Mouse (Mus musculus): ENCODE data around the gene Blvra.
A peak's percentile ranks its signal among the peaks of the same experiment; 100 is the strongest.
"Not testable (repeated sequence)": the region's sequence is repeated elsewhere in the genome, so short reads cannot be mapped to it uniquely, and the experiment has no call there.

The Blvra gene

GRCm38 (mm10) chr2:127070435-127070841 lies at the start of gene Blvra:
Gene Blvra (plus strand): TSS chr2:127070665.
- peak; percentile 85 for DNase-seq (ENCODE audit: extremely low spot score, low read depth, low spot score)

- DNase-seq (ENCODE audit: extremely low spot score, low read depth, low spot score) = no peak
Observed at GRCm38 (mm10) chr2:127035006-127035605, 35.4 kb upstream of the Blvra start.

- no peak for DNase-seq (ENCODE audit: extremely low spot score, low read depth, low spot score)
Observed at GRCm38 (mm10) chr2:127037299-127037698, 33.2 kb upstream of the Blvra start.

DNA sequence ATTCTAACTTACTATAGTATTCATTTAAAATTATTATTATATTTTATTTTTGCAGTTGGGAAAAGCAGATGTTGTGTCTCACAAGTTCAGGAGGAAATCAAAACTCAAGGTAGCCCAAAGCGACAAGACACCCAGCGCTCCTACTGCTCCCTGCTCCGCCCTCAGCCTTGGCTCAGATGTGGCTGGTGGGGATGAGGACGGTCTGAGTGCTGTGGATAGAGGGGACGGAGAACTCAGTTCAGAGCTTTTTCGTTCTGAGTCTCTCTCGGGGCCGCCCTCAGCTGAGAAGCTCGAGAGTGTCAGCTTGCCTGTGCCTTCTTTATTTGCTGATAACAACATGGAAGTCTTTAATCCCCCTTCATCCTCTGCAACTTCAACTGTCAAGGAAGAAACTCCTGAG lies 9.0 kb upstream of the Blvra start:
- no peak for DNase-seq (ENCODE audit: extremely low spot score, low read depth, low spot score)

- no peak for DNase-seq (ENCODE audit: extremely low spot score, low read depth, low spot score)
Observed at GRCm38 (mm10) chr2:127068806-127069205, 1.7 kb upstream of the Blvra start.

DNA sequence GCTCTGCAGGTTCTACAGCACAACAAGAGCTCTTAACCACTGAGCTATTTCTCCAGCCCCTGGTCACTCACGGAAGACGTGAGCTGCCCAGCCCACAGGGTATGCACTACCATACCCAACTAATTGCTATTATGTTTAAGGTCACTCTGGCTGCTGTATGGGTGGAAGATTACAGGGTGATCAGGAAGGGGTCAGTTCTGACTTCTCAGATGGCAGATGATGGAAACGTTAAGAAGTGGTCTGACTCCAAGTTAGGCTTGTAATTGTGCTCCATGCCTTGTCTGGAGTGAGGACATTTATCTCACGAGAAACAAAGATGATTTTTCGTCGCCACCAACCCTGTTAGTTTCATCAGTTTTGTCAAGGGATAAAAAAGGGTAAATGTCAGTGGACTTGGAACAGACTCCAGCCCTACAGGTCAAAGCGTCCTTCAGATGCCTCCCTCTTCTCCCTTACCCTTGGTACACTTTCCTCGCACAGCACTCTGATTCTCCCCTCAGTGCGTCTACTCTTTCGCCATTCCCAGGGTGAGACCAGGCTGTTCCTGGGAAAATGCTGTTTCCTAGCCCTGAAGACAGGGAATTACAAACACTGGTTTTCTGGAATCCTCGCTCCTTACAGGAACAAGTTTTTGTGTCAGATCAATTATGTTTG lies 557 bp upstream of the Blvra start:
- peak; percentile 22 for DNase-seq (ENCODE audit: extremely low spot score, low read depth, low spot score)

DNA sequence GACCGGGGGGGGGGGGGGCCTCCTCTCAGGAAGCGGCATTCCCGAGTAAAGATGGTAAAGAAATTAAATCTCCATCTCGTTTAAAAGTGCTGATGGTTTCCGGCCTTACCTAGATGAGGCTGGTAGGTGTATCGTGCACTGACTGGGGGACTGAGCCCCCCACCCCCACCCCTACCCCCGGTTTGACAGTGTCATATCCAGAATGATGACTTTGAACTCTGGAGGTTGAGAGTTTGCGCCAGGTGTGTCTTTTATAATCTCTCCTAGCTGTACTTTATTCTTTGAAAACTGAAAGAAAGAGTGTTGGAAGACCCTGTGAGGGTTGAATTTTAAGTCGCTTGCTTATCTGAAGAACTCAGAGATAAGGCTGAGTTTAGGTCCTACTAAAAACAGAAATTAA lies 414 bp downstream of the Blvra start:
- no peak for DNase-seq (ENCODE audit: extremely low spot score, low read depth, low spot score)

DNA sequence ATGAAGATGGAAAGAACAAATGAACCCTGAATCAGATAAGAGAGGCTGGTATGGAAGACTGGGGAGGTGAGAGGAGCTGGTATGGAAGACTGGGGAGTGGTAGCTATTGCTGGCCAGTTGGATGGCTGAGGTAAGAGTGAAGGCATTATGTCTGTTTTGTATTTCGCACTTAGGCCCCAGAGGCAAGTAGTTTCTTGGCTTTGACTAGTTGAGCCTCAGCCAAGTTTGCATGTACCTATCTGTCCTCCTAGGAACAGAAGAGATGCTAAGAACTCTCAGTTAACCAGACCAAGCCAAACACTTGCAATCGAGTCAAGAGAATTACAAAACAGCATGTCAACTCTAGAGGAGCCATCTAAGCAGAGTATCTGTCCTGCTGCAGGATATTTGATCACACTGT lies 3.7 kb downstream of the Blvra start:
- no peak for DNase-seq (ENCODE audit: extremely low spot score, low read depth, low spot score)

DNA sequence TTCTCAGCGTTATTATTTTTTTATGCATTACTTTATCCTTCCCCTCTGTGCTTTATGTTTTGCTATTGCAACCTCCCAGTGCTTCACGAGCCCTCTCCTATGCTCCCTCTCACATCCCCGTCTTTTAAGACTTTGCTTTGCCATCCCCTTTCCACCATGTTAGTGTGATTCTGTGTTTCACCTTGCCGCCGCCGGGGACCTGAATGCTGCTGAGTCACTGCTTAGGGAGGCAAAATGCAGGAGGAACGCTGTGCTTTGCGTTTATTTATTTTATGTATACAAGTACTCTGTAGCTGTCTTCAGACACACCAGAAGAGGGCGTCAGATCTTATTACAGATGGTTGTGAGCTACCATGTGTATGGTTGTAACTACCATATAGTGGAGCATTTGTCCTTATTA lies 7.1 kb downstream of the Blvra start:
- DNase-seq (ENCODE audit: extremely low spot score, low read depth, low spot score) = no peak

GRCm38 (mm10) chr2:127079066-127079465 lies 8.6 kb downstream of the Blvra start:
- not testable (repeated sequence) for DNase-seq (ENCODE audit: extremely low spot score, low read depth, low spot score)

GRCm38 (mm10) chr2:127079881-127080590 lies 9.6 kb downstream of the Blvra start:
- no peak for DNase-seq (ENCODE audit: extremely low spot score, low read depth, low spot score)

DNA sequence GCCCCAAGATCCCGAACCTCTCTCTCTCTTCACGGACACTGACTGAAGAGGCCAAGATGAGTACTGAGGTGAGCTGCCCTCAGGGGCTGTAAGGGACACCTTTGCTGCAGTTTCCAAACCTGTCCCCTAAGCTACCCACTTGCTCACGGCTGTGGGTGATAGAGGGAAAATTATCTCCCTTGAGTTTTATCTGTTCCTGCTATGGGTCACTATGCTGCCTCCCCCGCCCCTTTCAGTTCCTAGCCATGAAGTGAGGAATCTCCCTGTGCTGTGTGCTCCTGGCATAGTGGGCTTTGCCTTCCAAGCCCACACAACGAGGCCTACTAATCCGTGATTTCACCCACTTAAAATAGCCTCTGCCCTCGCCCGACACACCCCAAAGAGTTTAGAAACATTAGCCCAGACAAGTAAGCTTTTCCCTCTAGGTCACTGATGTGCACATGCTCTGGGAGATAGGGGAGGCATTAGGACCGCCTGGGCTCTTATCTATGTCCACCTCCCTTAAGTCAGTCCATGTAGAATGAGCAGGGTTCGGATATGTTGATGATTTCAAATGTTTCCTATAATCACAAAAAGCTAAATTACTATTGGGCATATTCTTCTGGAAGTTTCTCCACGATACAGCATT lies 10.2 kb downstream of the Blvra start:
- no peak for DNase-seq (ENCODE audit: extremely low spot score, low read depth, low spot score)

DNA sequence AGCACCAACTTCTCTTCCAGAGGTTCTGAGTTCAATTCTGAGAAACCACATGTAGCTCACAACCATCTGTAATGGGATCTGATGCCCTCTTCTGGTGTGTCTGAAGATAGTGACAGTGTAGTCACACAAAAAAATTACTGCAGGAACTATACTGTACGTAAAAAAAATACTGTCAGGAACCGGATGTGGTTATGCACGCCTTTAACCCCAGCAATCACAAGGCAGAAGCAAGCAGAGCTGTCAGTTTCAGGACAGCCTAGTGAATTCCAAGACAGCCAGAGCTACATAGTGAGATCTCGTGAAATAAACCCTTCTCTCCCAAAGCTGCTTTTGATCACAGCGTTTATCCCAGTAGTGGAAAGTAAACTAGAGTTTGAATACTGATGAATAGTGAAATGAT lies 15.8 kb downstream of the Blvra start:
- no peak for DNase-seq (ENCODE audit: extremely low spot score, low read depth, low spot score)

- not testable (repeated sequence) for DNase-seq (ENCODE audit: extremely low spot score, low read depth, low spot score)
Observed at GRCm38 (mm10) chr2:127090151-127090550, 19.7 kb downstream of the Blvra start.

DNA sequence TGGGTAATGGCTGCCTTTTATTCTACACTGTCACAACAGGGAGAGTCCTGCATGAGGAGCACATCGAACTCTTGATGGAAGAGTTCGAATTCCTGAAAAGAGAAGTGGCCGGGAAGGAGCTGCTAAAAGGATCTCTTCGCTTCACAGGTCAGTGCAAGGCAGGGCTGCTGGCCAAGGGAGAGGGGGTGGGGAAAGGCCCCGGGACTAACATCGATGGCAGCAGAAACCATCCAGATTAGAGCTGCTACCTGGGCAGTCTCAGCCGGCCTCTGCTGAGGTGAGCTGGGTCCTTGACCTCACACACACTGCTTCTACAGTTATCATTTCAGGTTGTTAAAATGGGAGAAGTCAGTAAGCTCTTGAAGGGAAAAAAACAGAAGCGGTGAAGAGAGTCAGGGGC lies 21.5 kb downstream of the Blvra start:
- no peak for DNase-seq (ENCODE audit: extremely low spot score, low read depth, low spot score)

DNA sequence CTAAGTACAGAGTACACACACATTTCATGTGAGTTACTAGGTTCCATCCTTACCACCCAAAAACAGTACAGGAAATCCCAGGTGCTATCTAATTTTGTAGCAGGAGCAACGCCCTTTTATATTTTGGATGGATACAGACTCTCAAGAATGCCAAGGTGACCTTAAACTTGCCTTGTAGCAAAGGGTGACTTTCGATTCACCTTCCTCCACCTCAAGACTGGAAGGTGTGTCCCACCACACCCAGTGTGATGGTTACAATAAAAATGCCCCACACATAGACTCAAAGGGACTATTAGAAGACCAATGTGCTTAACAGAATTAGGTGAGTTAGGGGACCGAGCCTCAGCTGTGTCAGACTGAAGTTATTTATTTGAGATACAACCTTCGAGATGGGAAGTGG lies 38.5 kb downstream of the Blvra start:
- DNase-seq (ENCODE audit: extremely low spot score, low read depth, low spot score) = no peak

DNA sequence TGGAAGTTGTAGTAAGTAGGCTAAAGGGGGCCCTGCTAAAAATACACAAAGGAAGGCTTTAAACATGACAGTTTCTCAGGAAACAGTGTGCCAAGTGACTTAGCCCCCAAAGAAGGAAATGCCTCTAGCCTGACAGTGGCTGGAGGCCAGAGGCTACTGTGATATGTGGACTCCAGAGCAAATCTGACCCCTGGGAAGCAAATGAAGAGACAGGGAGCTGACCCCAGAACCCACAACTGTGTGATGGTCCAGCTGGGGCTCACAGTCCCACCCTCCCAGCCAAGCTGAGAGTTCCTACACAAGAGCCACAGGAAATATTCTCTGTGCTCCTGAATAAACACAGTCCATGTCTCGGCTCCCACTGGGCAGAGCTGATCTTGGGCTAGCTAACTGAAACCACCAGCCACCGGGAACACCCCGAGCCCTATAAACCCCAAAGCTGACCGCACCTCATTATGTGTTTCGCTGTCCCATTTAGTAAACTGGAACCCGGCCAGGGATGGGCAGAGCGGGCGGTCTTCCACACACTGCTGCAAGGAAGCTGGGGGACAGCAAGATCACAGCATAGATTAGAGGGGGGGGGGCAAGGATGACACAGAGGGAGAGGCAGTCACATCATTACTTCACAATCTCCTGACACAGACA lies 51.2 kb downstream of the Blvra start:
- DNase-seq (ENCODE audit: extremely low spot score, low read depth, low spot score) = no peak

DNA sequence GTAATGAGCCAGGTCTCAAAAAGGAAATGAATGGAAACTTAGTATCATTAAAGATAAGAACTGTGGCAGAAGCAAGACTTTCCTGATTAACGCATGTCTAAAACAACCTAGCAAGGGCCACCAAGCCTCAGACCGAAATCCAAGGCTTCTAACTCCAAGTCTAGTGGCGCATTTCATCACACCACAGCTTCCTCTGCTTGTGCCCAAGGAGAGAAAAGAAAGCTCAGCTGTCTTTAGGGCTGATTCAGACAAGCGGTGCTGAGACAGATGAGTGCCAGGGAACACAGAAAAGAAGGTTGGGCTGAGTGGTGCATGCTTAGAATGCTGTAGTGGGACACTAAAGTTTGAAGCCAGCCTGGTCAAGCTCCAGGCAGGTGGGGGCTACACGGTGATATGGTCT lies 58.5 kb downstream of the Blvra start:
- no peak for DNase-seq (ENCODE audit: extremely low spot score, low read depth, low spot score)

DNA sequence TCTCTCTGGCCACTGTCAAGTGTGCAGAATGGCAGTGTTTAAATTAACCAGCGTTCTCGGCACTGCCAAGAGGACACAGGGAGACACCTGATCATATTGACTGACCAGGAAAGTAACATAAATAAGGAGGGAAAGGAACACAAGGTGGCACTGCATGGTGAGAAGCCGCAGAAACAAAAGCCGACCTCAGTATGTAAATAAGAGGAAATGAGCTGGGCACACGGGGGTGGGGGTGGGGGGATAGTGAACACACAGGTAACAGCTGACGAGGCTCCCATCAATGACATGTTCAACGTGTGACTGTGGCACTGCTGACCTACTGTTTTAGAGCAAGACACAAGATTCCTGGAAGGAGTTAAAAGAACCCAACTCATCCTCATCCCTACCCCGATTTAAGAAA lies 60.9 kb downstream of the Blvra start:
- no peak for DNase-seq (ENCODE audit: extremely low spot score, low read depth, low spot score)

- peak; percentile 71 for DNase-seq (ENCODE audit: extremely low spot score, low read depth, low spot score)
Observed at GRCm38 (mm10) chr2:127133621-127134461, 63.4 kb downstream of the Blvra start, which contains the start of gene Ncaph. Gene Ncaph (minus strand): TSS chr2:127133954.
